Comparison of ENCODE assay signal across 9 mouse cellular contexts in genomic region chr8:121786542-121786941, GRCm38 (mm10). TPM values are rescaled to one million over a fixed set of nuclear protein-coding genes. Genes with fewer than 3 reads are reported as not detected.
DNase-seq lines count a peak whose midpoint lies in the region; ATAC-seq lines count a peak whose summit lies in the region.
"Had no signal": no experiment of that assay in that cellular context is flagged by ENCODE, and none has a peak within 500 bp of the region (broad histone marks: within the 10 kb centered on the region; RNA-seq: fewer than 3 reads in every experiment).

No protein-coding gene starts in this region.

- 57% methylated on average over 10 of the region's 10 CpGs for WGBS in limb, embryonic 12.5 days
- WGBS in limb, embryonic 10.5 days: 68% methylated on average over 10 of the region's 10 CpGs
- 29% methylated on average over 10 of the region's 10 CpGs for WGBS in heart, embryonic 10.5 days

- ATAC-seq in limb, embryonic 12.5 days (ENCODE audit: insufficient number of reproducible peaks, insufficient read depth, low FRiP score, low TSS enrichment, low read depth): no peak

- intact Hi-C loops in left cerebral cortex, postnatal 14 days (cut with DNase I): no loop called here
- intact Hi-C loops in gastrocnemius, postnatal 14 days (cut with DNase I; ENCODE audit: low total_unique reads): no loop called here

- no peak for DNase-seq in limb, embryonic 10.5 days (ENCODE audit: low spot score)
- DNase-seq in heart, embryonic 10.5 days (ENCODE audit: low spot score): peak; percentile 88
- peak; percentile 67 to 79 for DNase-seq in left cerebral cortex, postnatal 14 days (ENCODE audit: low spot score in 2 of 2)
- no peak for DNase-seq in urinary bladder, postnatal 4 days (ENCODE audit: low spot score in 2 of 2)
- no peak for DNase-seq in MN1 (ENCODE audit: low spot score)
- DNase-seq in gastrocnemius, postnatal 14 days: no peak
- DNase-seq: cerebellum, postnatal 10 days; lung, postnatal 10 days had no signal

- H3K4me3 ChIP-seq in limb, embryonic 12.5 days (replicated peaks): no peak overlapping the region
- no peak overlapping the region for H3K4me3 ChIP-seq in limb, embryonic 10.5 days
- no peak overlapping the region; the same call in 1 of the 2 replicates for H3K4me3 ChIP-seq in heart, embryonic 10.5 days

- H3K27me3 ChIP-seq in limb, embryonic 12.5 days: peaks cover 4% of the 10 kb centered on the region; the same call in 1 of the 2 replicates
- H3K27me3 ChIP-seq in limb, embryonic 10.5 days (ENCODE audit: low read depth, poor library complexity, severe bottlenecking): no peaks in the 10 kb centered on the region
- no peaks in the 10 kb centered on the region for H3K27me3 ChIP-seq in heart, embryonic 10.5 days (ENCODE audit: insufficient read depth, poor library complexity, severe bottlenecking)

- H3K9ac ChIP-seq in limb, embryonic 12.5 days (replicated peaks): no peak overlapping the region

- H3K4me2 ChIP-seq in limb, embryonic 12.5 days: no peak overlapping the region

- H3K9me3 ChIP-seq in limb, embryonic 12.5 days: no peaks in the 10 kb centered on the region
- H3K9me3 ChIP-seq in limb, embryonic 10.5 days (replicated peaks): no peaks in the 10 kb centered on the region
- no peaks in the 10 kb centered on the region for H3K9me3 ChIP-seq in heart, embryonic 10.5 days

- no peaks in the 10 kb centered on the region for H3K36me3 ChIP-seq in limb, embryonic 12.5 days
- 0 out of 2 replicates have a peak, but pooled peaks cover 3% of the 10 kb centered on the region for H3K36me3 ChIP-seq in limb, embryonic 10.5 days
- H3K36me3 ChIP-seq in heart, embryonic 10.5 days: no peaks in the 10 kb centered on the region

- H3K4me1 ChIP-seq in limb, embryonic 12.5 days (replicated peaks): 0 out of 2 replicates have a peak, but pooled peaks cover 3% of the 10 kb centered on the region
- H3K4me1 ChIP-seq in limb, embryonic 10.5 days: peaks cover 17% of the 10 kb centered on the region
- peaks cover 63% of the 10 kb centered on the region for H3K4me1 ChIP-seq in heart, embryonic 10.5 days

- 0 out of 2 replicates have a peak overlapping the region, but pooled peaks have one; percentile 12 for H3K27ac ChIP-seq in limb, embryonic 12.5 days
- no peak overlapping the region for H3K27ac ChIP-seq in limb, embryonic 10.5 days
- H3K27ac ChIP-seq in heart, embryonic 10.5 days: peak overlapping the region; percentile 89

RNA-seq across cellular contexts. Expression of gene Klhdc4, which starts 42.8 kb away (rescaled TPM):
- 49.5 and 49.9 TPM in 2 replicates for polyA plus RNA-seq in limb, embryonic 12.5 days (2016; fragmentation: Nextera tagmentation; extraction: Ambion mirVana)
- 64.2 and 64.4 TPM in 2 replicates for polyA plus RNA-seq in limb, embryonic 10.5 days (2016; fragmentation: Nextera tagmentation; extraction: Ambion mirVana)
- polyA plus RNA-seq in heart, embryonic 10.5 days (2016; fragmentation: Nextera tagmentation; extraction: Ambion mirVana): 44.3 and 54.4 TPM in 2 replicates
- 10 to 100 TPM; 26.0 to 27.1 TPM for total RNA-seq in left cerebral cortex, postnatal 14 days (2021)
- 1 to 10 TPM; 8.1 to 9.7 TPM for total RNA-seq in gastrocnemius, postnatal 14 days (2021)

RNA-seq across cellular contexts. Expression of gene Jph3, which starts 57.1 kb away (rescaled TPM):
- polyA plus RNA-seq in limb, embryonic 12.5 days (2016; fragmentation: Nextera tagmentation; extraction: Ambion mirVana): 0.86 and 1.2 TPM in 2 replicates
- polyA plus RNA-seq in limb, embryonic 10.5 days (2016; fragmentation: Nextera tagmentation; extraction: Ambion mirVana): 0.65 and 0.69 TPM in 2 replicates
- 0.74 and 1.4 TPM in 2 replicates for polyA plus RNA-seq in heart, embryonic 10.5 days (2016; fragmentation: Nextera tagmentation; extraction: Ambion mirVana)
- 100 to 1,000 TPM; 187 to 192 TPM for total RNA-seq in left cerebral cortex, postnatal 14 days (2021)
- under 1 TPM in 1 of 2 experiments, not detected in 1; 0.09 TPM for total RNA-seq in gastrocnemius, postnatal 14 days (2021)

Comparison
In these comparisons a context has a peak if more than half of its experiments do, and no peak if none do; other contexts are left out.
1. DNase-seq: peak in heart, embryonic 10.5 days (single experiment) and left cerebral cortex, postnatal 14 days (2 of 2); none in limb, embryonic 10.5 days (single experiment), urinary bladder, postnatal 4 days (0 of 2), MN1 (single experiment) and gastrocnemius, postnatal 14 days (single experiment).